Mouse (Mus musculus): Measurements from ENCODE around the gene Ubxn7.
"Not testable (repeated sequence)": the region's sequence is repeated elsewhere in the genome, so short reads cannot be mapped to it uniquely, and the experiment has no call there.

The Ubxn7 gene

DNA sequence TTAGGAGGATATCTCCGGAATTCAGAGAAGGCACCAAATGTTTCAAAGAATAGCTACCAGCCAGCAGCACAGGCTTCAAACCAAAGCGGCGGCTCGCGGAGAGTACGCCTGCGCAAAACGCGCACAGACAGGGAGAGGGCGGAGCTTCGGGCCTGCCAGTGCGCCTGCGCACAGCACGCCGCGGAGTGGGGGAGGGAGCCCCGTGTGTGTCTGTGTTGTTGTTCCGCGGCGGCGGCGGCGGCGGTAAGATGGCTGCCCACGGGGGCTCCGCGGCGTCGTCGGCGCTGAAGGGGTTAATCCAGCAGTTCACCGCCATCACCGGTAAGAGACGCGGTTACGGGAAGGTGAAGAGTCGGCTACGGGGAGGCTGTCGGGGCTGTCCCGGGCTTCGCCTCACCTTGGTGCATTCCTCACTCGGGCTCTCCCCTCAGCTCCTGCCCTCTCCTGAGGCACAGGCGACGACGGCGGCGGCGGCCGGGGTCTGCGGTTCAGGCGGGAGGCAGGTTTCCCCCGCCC lies at the start of gene Ubxn7:
TSS of gene Ubxn7 (plus strand) at position 218 of the 516 bp plus-strand sequence.
- DNase-seq (ENCODE audit: low spot score): peak; percentile 95

DNA sequence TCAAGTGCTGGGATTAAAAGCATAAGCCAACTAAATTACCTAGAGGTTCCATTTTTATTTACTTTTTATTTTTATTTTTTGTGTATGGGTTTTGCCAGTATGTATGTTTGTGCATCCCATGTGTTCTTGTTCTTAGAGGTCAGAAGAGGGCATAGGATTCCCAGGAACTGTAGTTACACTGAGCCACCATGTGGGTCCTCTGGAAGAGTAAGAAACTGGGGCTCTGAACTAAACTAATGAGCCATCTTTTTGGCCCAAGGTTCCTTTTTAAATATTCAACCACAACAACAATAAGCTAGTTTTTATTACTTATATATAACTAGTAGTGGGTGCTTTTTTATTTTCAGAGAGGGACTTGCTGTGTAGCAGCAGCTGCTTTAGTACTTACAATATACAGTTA lies 49.4 kb upstream of the Ubxn7 start:
- DNase-seq (ENCODE audit: low spot score): no peak

DNA sequence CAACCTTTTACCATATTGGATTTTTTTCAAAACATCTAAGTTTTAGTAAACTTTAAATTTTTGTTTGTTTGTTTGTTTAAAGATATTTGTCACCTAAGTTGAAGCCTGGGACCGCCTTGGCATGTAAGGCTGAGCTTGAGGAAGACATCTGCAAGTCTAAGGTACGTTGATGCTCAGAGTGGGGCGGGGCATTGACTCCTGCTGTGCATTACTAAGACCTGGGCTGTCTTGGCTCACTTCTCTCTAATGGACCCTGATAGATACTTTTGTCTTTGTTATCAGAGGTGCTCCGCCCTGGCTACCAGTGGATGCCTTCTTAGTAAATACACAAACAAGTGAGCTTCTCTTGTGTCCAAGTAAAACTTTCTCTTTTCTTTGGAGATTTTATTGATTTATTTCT lies 40.2 kb upstream of the Ubxn7 start:
- no peak for DNase-seq (ENCODE audit: low spot score)

DNA sequence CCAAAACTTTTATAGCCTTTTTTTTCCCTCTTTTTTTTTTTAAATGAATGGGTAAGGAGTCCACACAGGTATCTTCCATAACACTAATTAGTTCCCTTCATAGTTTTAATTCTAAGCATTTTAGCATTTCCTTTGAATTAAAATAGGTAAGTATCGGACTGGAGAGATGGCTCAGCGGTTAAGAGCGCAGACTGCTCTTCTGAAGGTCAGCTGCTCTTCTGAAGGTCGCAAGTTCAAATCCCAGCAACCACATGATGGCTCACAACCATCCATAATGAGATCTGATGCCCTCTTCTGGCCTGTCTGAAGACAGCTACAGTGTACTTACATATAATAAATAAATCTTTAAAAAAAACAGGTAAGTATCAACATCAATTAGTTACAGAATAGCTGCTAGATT lies 32.4 kb upstream of the Ubxn7 start:
- DNase-seq (ENCODE audit: low spot score): not testable (repeated sequence)

DNA sequence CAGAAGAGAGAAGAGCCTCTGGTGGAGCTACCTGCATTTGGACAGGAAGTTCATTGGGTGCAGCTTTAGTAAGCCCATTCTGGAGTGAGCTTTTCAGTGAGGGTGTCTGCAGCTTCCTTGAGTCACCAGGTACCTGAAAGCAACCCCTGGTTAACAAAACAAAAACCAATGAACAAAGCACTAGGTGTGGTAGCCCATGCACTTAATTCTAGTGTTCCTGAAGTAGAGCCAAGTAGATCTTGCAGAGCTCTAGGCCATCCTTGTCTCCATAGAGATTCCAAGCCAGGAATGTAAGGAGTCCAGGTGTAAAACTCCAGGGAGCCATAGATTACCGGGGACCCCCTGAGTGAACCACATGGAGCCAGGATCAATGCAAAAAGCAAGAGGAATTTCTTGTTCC lies 29.0 kb upstream of the Ubxn7 start:
- DNase-seq (ENCODE audit: low spot score): no peak

DNA sequence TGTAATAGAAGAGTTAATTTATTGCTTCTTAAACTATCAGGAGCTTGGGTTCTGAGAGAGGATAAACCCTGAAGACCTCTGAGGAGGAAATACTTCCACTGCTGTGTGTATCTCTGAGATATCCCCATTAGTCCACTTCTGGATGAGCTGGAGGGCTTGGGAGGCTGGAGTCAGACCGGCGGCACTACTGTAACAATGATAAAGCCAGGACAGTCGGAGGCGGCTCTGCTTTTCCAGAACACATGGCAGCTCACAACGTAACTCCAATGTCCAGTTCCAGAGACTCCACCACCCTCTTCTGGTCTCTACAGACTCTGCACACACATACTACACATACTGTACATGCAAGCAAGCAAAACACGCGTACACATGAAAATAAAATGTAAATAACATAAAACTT lies 28.2 kb upstream of the Ubxn7 start:
- DNase-seq (ENCODE audit: low spot score): no peak

DNA sequence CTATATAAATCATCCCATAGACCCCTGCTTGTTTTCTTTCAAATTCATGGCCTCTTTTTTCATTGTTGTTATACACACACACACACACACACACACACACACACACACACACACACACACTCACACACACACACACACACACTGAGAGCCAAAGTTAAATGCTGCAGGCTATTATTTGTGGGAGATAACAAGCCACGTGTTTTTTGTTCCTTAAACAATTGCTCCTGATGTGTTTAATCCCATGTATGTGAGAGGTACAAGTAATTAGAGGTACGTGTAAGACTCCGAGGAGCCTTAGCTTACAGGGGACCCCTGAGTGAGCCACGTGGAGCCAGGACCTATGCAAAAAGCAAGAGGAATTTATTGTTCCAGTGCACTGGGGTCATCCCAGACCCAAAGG lies 20.1 kb upstream of the Ubxn7 start:
- DNase-seq (ENCODE audit: low spot score): no peak

DNA sequence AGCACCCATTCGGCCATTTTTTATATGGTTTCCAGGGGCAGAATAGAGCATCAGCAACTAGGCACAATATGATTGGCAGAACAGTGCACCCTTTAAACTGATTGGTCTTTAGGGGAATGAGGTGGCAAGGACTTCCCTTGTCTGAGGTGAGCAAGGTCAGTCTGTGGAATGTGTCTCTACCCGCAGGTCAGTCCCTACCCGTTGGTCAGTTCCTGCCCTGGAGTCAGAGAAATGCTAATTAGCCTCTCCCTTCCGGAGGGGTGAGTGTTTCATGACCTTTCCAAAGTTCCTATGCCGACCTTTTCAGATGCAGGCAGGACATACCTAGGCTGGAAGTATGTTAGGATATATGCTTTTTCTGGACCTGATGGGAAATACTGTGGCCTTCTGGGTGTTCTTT lies 19.7 kb upstream of the Ubxn7 start:
- DNase-seq (ENCODE audit: low spot score): no peak

DNA sequence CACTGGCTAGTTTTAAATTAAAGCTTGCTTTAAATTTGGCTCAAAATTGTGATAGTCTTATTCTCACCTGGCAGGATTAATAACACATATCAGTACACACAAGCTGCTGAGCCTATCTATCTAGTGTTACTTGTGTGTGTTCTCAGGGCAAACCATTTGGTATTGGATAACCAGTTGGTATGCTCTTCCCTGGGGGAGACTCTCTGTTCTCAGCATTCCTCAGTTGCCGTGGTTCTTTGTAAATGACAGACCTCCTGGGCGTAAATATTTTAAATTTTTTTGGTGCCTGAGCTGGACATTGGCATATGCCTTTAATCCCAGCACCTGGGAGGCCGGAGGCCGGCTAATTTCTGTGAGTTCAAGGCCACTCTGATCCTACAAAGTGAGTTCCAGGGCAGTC lies 19.2 kb upstream of the Ubxn7 start:
- no peak for DNase-seq (ENCODE audit: low spot score)

DNA sequence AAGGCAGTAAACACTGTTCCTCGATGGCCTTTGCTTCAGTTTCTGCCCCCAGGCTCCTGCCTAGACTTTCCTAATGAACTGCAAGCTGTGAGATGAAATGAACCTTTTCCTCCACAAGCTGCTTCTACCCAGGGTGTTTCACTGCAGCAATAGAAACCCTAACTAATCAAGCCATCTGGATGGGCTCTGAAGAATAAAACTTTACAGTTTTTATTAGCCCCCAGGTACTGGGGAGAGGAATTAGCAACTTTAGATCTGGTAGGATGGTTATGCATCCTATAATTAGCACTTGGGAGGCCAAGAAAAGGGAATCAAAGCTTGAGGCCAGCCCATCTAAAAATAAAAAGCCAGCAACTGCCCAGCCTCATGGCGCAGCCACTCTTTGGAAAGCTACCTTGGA lies 15.5 kb upstream of the Ubxn7 start:
- no peak for DNase-seq (ENCODE audit: low spot score)

DNA sequence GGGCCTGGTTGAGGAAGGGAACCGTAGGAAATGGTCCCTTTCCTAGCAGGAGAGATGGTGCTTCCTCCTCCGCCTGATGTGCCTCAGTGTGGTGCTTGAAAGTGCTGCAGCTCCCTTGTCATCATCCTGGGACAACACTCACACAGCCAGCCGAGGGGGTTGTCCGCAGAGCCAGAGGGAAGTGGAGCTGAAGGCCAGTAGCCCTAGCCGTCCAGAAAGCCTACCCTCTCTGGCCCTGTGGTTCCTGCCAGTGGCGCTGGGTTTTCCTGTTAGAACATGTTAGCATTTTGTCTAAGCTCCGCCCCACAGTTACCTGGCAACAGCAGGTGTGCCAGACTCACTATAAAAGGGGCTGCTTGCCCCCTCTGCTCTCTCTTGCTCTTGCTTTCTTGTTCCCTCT lies 8.1 kb upstream of the Ubxn7 start:
- DNase-seq (ENCODE audit: low spot score): no peak

DNA sequence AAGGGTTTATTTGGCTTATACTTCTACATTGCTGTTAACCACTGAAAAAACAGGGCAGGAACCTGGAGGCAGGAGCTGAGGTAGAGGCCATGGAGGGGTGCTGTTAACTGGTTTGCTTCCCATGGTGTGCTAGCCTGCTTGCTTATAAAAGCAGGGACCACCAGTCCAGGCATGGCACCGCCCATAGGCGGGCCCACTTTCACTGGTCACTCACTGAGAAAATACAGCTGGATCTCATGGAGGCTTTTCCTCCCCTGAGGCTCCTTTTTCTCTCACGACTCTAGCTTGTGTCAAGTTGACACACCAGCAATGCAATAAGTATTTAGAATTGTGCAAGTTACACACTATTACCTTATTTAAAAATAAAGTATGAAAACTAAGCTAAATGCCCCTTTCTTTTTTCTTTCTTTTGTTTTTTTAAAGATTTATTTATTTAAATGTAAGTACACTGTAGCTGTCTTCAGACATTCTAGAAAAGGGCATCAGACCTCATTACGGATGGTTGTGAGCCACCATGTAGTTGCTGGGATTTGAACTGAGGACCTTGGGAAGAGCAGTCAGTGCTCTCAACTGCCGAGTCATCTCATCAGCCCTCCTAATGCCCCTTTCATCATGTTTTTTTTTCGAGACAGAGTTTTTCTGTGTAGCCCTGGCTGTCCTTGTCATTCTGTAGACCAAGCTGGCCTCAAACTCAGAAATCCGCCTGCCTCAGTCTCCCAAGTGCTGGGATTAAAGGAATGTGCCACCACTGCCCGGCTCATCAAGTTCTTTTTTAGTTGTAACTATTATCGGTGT lies 984 bp upstream of the Ubxn7 start:
- no peak for DNase-seq (ENCODE audit: low spot score)

DNA sequence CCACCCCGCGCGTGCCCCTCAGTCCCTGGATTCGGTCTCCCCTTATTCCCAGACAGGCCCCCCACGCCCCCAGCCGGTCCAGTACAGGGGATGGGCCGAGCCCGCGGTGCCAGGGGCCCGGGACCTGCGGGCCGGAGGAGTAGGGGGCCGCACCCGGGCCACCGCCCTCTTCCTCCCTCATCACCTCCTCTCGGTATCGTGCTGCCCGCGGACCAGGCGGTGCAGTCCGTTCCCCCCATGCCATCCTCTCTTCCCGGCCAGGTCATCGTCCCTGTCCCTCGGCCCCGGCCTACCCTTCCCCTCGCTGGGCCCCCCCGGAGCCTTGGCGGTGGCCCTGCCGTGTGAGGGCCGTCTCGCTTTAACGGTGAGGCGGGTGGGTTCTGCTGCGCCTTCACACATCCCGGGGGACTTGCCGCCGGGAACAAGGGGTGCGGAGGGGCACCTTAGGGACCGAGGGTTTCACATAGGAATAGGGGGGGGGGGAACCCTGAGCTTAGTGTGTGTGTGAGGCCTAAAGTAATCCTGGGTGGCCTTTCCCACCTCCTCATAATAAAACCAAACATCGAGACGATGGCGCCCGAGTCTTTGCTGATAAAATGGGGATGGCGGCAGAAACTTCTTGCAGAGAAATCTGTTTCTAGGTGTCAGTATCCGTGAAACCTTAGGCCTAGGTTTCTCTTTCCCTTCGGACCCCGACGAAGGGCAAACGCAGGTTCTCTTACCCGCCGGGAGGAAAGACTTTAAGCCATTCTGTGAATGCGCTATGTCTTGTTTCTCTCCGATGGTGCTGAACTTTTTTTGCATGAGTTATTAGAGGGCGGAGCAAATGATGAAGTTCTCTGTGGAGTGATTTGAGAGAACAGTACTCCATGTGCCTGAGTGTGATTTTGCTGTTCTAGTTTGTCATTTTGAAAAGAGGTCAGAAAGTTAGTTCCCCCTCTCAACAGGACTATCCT lies 777 bp downstream of the Ubxn7 start:
- peak; percentile 54 for DNase-seq (ENCODE audit: low spot score)

DNA sequence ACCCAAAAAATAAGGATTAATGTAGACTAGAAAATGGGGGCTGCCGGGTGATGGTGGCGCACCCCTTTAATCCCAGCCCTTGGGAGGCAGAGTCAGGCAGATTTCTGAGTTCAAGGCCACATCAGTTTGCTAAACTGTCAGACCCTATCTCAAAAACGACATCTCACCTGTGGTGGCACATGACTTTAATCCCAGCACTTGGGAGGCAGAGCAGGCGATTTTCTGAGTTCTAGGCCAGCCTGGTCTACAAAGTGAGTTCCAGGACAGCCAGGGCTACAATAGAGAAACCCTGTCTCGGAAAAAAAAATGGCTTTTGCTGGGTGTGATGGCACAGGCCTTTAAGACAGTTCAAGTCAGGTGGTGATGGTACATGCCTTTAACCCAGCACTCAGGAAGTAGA lies 3.1 kb downstream of the Ubxn7 start:
- no peak for DNase-seq (ENCODE audit: low spot score)

DNA sequence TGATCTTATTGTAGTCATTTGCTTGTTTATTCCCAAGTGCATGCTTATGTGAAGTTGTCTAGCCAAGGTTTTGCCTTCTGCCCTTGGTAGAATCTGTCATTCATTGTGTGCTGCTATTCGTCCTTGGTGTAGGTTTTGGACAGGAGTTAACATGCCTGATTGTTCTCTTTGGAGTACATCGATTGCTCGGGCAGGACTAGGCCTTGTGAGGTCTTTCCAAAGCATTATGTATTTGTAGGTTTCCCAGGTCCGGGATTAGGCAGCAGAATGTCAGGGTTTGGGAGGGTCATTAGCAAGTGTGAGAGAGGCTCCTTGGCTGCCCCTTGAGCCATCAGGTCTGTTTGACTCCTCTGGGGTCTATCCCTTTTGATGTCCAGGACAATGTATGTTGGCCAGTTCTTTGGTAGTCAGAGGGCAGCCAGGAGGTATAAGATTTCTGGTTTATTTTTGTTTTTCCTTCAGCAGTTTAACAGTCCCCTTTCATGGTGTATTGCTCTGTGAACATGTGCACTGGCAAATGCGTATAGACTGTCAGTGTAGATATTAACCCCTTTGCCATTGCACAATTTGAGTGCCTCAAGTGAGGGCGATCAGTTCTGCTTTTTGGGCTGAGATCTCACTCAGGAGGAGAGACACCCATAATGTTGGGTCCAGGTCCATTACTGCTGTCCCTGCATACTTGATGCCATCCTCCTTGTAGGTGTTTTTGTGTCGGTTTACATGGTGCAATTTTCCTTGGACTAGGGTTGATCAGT lies 4.1 kb downstream of the Ubxn7 start:
- no peak for DNase-seq (ENCODE audit: low spot score)

DNA sequence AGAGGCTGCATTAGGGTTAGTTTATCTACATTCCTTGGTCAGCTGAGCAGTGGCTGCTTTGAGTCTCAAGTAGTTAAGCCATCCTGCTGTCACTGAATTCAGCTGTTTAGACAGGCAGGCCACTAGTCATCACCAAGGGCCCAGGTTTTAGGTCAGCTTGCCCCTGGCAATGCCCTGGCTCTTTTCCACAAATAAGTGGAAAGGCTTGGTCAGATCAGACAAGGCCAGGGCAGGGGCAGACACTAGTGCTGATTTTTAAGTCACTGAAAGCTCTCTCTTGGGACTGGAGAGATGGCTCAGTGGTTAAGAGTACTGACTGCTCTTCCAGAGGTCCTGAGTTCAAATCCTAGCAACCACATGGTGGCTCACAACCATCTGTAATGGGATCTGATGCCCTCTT lies 4.9 kb downstream of the Ubxn7 start:
- no peak for DNase-seq (ENCODE audit: low spot score)

DNA sequence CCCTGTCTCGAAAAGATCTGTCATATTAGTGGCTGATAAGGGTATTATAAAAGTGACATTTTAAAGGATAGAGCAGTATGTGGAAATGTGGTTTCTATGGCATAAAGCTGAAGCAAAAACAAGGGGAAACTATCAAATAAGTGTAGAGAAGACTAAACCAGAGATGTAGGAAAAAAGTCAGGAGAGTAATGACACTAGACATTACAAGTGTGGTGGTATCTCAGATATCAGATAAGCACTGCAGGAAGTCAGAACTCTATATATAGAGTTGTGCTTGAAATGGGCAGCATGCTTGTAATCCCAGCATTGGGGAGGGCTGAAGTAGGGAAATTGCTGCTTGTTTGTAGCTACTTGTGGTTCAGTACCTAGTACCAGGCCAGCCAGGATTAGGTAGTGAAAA lies 8.4 kb downstream of the Ubxn7 start:
- DNase-seq (ENCODE audit: low spot score): no peak

DNA sequence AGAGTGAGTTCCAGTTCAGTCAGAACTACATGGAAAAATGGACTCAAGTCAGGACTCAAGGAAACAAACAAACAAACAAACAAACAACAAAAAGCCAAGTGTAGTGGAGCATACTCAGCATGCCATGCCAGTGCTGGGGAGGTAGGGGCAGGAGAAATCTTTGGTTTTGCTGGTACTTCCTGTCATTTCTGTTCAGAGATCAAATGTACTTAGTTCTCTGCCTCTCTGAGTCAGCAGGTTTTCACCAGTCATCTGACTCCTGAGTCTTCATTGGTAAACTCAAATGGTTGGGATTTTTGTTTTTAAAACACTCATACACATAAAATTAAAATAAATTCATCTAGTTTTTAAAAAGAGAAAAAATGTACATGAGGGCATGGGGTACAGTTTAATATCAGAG lies 13.5 kb downstream of the Ubxn7 start:
- DNase-seq (ENCODE audit: low spot score): no peak

DNA sequence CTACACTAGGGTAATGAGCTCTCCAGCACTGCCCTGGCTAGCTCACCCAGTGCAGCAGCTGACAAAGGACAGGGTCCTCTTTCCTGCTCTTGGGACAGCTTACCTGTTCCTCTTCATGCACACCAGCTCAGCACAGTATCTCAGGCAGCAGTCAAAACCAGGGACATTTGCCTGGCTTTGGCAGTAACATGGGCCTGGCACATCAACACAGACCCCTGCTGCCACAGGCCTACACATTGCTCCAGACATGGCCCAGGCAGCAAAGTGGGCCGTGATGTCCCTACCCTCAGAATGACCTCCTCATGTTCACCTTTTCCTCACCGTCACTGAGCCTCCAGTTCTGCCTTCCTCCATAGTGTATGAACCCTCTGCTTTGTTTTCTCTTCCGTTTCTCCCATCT lies 18.7 kb downstream of the Ubxn7 start:
- DNase-seq (ENCODE audit: low spot score): no peak

DNA sequence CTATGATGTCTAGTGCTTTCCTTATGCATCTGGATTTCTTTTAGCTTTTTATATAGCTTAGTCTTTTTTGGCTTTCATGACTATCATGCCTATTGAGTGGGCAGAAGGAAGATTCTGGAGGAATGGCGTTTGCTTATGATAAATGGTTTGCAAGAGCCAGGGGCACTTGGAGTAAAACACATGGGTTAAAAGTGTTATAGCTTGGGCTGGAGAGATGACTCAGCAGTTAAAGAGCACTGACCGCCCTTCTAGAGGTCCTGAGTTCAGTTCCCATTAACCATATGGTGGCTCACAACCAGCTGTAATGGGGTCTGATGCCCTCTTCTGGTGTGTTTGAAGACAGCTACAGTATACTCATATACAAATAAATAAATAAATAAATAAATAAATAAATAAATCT lies 31.5 kb downstream of the Ubxn7 start:
- no peak for DNase-seq (ENCODE audit: low spot score)

DNA sequence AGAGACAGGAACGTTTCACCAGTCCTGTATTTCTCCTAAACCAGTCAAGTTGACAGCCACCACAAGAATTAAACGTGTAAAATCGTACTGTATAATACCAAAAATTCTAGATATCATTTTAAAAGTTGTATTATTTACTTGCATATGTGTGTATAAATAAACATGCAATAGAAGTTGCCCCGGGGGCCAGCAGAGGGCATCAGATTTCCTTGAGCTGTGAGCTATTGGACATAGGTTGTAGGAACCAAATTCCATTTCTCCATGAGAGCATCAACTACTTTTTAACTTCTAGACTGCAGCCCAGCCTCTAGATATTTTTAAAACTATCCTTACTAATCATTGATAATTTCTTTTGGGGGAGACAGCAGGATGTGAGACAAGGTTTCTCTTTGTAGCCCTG lies 39.3 kb downstream of the Ubxn7 start:
- peak; percentile 21 for DNase-seq (ENCODE audit: low spot score)

DNA sequence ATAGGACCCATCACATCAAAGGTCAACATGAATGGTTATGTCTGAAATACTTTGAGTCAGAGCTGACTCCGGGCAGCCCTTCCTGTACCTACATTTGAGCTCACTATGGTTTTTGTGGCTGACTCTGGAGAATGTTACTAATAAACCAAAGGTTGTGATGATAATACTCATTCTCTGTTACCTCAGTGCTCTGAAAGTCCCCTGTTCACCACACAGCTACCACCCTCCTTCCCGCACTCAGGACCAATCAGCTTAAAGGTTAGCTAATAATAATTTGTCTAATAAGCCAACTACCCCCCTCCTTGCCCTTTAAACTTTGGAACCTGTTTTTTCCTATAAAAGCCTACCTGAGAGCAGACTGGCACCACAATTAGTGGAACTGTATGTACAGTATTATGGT lies 47.5 kb downstream of the Ubxn7 start:
- no peak for DNase-seq (ENCODE audit: low spot score)

All from MN1 (cell line).